Mouse (Mus musculus): ENCODE measurements at regions not wholly inside any gene's neighbourhood (a gene's known extent, or its start where the extent isn't known, plus 50 kb on each side); places are given as distances from the start of the nearest gene placed in this dataset.
A peak's percentile ranks its signal among the peaks of the same experiment; 100 is the strongest.

DNA sequence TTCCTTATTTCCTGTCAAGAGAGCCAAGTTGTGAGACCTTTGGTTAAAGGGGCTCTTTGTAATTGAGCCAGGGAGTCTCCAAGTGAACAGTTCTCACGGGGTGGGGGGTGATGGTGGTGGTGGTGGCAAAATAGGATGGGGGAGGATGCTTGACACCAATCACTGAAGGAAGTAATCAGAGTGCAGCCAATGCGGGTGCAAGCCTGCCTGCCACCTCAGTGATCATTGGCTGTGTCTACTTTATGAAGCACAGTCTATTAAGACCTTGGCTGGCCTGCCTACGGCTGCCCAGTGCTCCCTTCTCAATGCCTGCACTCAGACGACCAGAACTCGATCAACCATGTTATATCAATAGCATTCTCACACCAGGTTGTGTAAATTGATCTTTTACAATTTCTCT lies 206.0 kb upstream of the Pou3f3 start:
- 64% methylated on average over 5 of the region's 5 CpGs for WGBS
- Histone ChIP-seq H3K9ac (ENCODE audit: low read length) (no peak overlapping the region), H3K4me2 (ENCODE audit: low read depth, low read length) (no peak overlapping the region), H3K4me3 (ENCODE audit: low read length) (no peak overlapping the region), H3K27ac (ENCODE audit: low read length) (no peak overlapping the region), H3K36me3 (ENCODE audit: control insufficient read depth, insufficient read depth, low read length) (no peaks in the 10 kb centered on the region), H3K4me1 (replicated peaks; ENCODE audit: control insufficient read depth, insufficient read depth, low read length) (peaks cover 6% of the 10 kb centered on the region; the same call in 1 of the 2 replicates), H3K9me3 (ENCODE audit: control insufficient read depth, low read length) (no peaks in the 10 kb centered on the region), H3K27me3 (ENCODE audit: control insufficient read depth, insufficient read depth, low read depth, low read length) (peaks cover 8% of the 10 kb centered on the region)
- no peak for ATAC-seq (ENCODE audit: low read depth)

DNA sequence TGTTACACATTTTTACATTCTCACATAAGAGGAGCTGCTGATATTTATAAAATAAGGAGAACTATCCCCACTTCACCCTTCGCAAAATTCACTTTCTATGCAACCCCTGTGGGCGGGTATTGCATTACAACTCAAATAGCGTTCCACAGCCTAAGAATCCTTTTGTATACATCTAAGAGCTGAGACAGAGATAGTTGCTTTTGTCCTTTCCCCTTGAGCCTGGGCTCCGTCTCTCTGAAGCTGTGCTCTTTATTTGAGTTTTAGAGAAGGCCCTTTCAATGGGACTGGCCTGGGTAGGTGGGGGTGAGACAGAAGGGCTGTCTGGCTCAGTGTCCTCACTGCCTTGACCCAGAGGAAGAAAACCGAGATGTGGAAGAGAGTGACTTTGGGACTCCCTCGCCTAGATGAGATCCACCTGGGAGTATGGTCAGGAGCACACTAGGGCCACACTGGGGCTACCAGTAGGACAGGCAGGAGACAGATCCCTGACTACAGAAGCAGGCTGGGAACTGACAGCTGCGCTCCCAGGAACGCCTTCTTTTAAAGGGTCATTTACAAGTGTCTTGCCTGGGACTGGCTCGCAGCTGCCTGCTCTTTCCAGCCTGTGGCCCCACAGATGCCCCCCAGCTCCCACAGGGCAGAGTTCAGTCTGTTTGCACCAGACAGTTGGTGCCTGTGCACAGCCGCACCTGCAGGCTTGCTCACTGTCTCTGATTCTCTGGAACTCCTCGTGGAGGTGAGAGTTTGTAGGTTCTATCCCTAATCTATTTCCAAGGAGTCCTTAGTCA lies 204.5 kb upstream of the Pou3f3 start:
- Histone ChIP-seq H3K9ac (ENCODE audit: low read length) (peak overlapping the region; percentile 59), H3K9me3 (ENCODE audit: control insufficient read depth, low read length) (no peaks in the 10 kb centered on the region), H3K36me3 (ENCODE audit: control insufficient read depth, insufficient read depth, low read length) (no peaks in the 10 kb centered on the region), H3K4me3 (ENCODE audit: low read length) (peak overlapping the region; percentile 40), H3K4me1 (replicated peaks; ENCODE audit: control insufficient read depth, insufficient read depth, low read length) (peaks cover 6% of the 10 kb centered on the region; the same call in 1 of the 2 replicates), H3K27me3 (ENCODE audit: control insufficient read depth, insufficient read depth, low read depth, low read length) (peaks cover 8% of the 10 kb centered on the region), H3K4me2 (ENCODE audit: low read depth, low read length) (peak overlapping the region; percentile 64), H3K27ac (ENCODE audit: low read length) (no peak overlapping the region)
- peak; percentile 23; the same call in 1 of the 2 replicates for ATAC-seq (ENCODE audit: low read depth)
- WGBS: 17% methylated on average over 11 of the region's 11 CpGs

DNA sequence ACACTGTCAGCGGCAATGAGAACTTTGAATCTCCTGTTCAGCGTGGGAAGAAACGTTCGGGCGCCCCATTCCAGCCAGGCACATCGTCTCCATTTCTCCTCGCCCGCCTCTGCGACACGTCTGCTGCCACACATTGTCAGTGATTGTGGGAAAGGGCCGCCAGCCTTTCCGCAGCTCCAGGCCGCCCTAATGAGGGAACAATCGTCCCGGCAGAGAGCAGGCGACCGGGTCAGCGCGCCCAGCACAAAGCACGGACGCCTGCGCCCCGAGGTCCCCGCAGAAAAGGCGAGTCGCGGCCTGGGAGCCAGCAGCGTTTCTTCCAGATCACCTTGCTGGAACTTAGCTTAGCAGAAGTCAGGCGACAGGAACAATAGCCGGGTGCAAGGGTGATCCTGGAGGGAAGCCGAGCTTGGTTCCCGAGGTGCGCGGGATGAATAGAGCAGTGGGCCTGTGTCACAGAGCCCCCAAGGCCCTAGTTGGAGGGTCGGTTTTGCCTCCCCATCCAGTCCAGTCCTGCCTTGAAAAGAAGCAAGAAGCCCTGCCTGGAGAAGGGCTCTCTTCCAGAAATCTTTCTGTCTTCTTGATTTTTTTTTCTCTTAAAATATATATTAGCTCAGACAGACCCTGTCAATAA lies 203.8 kb upstream of the Pou3f3 start:
- Histone ChIP-seq H3K27ac (ENCODE audit: low read length) (no peak overlapping the region), H3K9ac (ENCODE audit: low read length) (peak overlapping the region; percentile 59), H3K27me3 (ENCODE audit: control insufficient read depth, insufficient read depth, low read depth, low read length) (peaks cover 8% of the 10 kb centered on the region), H3K4me2 (ENCODE audit: low read depth, low read length) (peak overlapping the region; percentile 64), H3K36me3 (ENCODE audit: control insufficient read depth, insufficient read depth, low read length) (no peaks in the 10 kb centered on the region), H3K9me3 (ENCODE audit: control insufficient read depth, low read length) (no peaks in the 10 kb centered on the region), H3K4me3 (ENCODE audit: low read length) (peak overlapping the region; percentile 40), H3K4me1 (replicated peaks; ENCODE audit: control insufficient read depth, insufficient read depth, low read length) (peaks cover 6% of the 10 kb centered on the region; the same call in 1 of the 2 replicates)
- WGBS: 2% methylated on average over 35 of the region's 35 CpGs
- ATAC-seq (ENCODE audit: low read depth): peak; percentile 47; the same call in 1 of the 2 replicates

DNA sequence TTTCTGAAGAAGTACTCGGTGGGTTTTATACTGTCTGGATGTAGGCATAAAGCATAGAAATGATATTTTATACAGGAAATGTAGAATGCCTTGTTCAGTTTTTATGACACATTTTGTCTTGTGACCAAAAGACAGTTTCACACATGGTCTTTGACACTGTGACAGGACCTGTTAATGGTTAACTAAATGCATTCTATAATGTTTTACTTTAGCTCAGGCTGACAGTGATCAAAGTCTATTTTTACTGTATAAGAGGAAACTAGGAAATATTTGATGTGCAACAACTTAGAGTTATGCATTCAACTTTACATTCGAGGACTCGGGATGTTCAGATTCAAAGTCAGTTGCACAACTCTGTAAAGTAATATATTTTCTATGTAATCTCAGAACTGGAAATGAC lies 199.5 kb upstream of the Pou3f3 start:
- Histone ChIP-seq H3K36me3 (ENCODE audit: control insufficient read depth, insufficient read depth, low read length) (no peaks in the 10 kb centered on the region), H3K9me3 (ENCODE audit: control insufficient read depth, low read length) (no peaks in the 10 kb centered on the region), H3K4me3 (ENCODE audit: low read length) (no peak overlapping the region), H3K27ac (ENCODE audit: low read length) (no peak overlapping the region), H3K4me2 (ENCODE audit: low read depth, low read length) (no peak overlapping the region), H3K9ac (ENCODE audit: low read length) (no peak overlapping the region), H3K4me1 (replicated peaks; ENCODE audit: control insufficient read depth, insufficient read depth, low read length) (peaks cover 6% of the 10 kb centered on the region; the same call in 1 of the 2 replicates), H3K27me3 (ENCODE audit: control insufficient read depth, insufficient read depth, low read depth, low read length) (peaks cover 6% of the 10 kb centered on the region)
- no peak for ATAC-seq (ENCODE audit: low read depth)
- 53% methylated on average over 3 of the region's 3 CpGs for WGBS

DNA sequence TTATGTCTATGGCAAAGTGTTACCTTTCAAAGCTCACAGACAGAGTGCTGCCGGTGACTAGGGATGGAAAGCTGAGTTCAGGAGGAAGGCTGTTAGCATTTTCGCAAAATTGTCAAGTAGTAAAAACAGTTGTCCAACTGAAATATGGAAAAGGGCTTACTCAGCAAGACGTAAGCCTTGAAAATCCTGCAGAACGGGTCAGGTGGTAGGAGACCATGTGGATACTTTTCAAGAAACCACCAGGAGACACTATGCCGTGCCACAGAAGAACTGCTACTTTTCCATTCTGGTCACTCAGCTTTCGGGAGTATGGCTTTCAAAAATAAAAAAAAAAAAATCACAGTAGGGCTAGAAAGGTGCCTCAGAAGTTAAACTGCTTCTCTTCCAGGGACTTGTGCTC lies 199.1 kb upstream of the Pou3f3 start:
- no peaks in the 10 kb centered on the region for H3K9me3 ChIP-seq (ENCODE audit: control insufficient read depth, low read length)
- H3K4me3 ChIP-seq (ENCODE audit: low read length): no peak overlapping the region
- peaks cover 4% of the 10 kb centered on the region; the same call in 1 of the 2 replicates for H3K4me1 ChIP-seq (replicated peaks; ENCODE audit: control insufficient read depth, insufficient read depth, low read length)
- ATAC-seq (ENCODE audit: low read depth): no peak
- peaks cover 4% of the 10 kb centered on the region for H3K27me3 ChIP-seq (ENCODE audit: control insufficient read depth, insufficient read depth, low read depth, low read length)
- no peak overlapping the region for H3K27ac ChIP-seq (ENCODE audit: low read length)
- 41% methylated on average over 6 of the region's 6 CpGs for WGBS
- no peaks in the 10 kb centered on the region for H3K36me3 ChIP-seq (ENCODE audit: control insufficient read depth, insufficient read depth, low read length)
- H3K4me2 ChIP-seq (ENCODE audit: low read depth, low read length): no peak overlapping the region
- no peak overlapping the region for H3K9ac ChIP-seq (ENCODE audit: low read length)

DNA sequence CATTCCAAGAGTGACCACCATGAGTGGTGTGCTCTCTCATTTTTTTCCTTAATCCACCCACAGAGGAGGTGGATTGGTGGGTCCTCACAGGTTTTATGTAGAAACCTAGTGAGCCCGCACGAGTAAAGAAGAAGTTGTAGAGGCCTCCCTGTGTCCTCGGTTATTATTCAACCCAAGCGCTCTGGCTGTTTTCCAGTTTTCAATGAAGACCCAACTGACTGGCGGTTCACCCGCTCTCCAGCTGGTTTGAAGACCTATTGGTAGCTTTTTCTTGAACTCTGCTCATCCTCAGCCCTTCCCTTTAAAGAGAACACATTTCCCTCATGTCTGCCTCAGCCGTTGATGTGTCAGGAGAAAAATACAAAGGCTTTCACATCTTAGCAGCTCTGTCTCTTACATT lies 196.7 kb upstream of the Pou3f3 start:
- Histone ChIP-seq H3K4me2 (ENCODE audit: low read depth, low read length) (no peak overlapping the region), H3K36me3 (ENCODE audit: control insufficient read depth, insufficient read depth, low read length) (no peaks in the 10 kb centered on the region), H3K9me3 (ENCODE audit: control insufficient read depth, low read length) (no peaks in the 10 kb centered on the region), H3K4me1 (replicated peaks; ENCODE audit: control insufficient read depth, insufficient read depth, low read length) (no peaks in the 10 kb centered on the region), H3K27ac (ENCODE audit: low read length) (no peak overlapping the region), H3K27me3 (ENCODE audit: control insufficient read depth, insufficient read depth, low read depth, low read length) (no peaks in the 10 kb centered on the region), H3K9ac (ENCODE audit: low read length) (no peak overlapping the region), H3K4me3 (ENCODE audit: low read length) (no peak overlapping the region)
- ATAC-seq (ENCODE audit: low read depth): no peak
- WGBS: 83% methylated on average over 7 of the region's 7 CpGs

DNA sequence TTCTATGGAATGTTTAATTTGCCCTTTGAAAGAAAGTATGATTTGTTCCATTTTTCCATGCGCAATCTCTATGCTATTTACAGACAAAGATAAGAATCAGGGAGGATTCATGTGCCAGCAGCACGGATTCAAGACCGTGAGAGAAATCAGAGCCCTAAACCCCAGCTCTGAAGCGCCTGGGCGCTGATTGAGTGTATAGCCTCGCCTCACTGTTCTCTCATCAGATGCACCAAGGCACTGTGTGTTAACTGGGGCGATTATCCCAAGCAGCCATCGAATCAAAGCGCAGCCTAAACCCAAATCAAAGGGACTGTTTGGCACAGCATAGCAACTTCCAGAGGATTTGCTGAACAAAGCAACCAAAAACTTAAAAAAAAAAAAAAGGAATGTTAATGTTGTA lies 191.1 kb upstream of the Pou3f3 start:
- Histone ChIP-seq H3K9me3 (ENCODE audit: control insufficient read depth, low read length) (no peaks in the 10 kb centered on the region), H3K4me2 (ENCODE audit: low read depth, low read length) (no peak overlapping the region), H3K36me3 (ENCODE audit: control insufficient read depth, insufficient read depth, low read length) (no peaks in the 10 kb centered on the region), H3K4me1 (replicated peaks; ENCODE audit: control insufficient read depth, insufficient read depth, low read length) (no peaks in the 10 kb centered on the region), H3K27me3 (ENCODE audit: control insufficient read depth, insufficient read depth, low read depth, low read length) (no peaks in the 10 kb centered on the region), H3K9ac (ENCODE audit: low read length) (no peak overlapping the region), H3K27ac (ENCODE audit: low read length) (no peak overlapping the region), H3K4me3 (ENCODE audit: low read length) (no peak overlapping the region)
- ATAC-seq (ENCODE audit: low read depth): no peak
- WGBS: 61% methylated on average over 9 of the region's 9 CpGs

DNA sequence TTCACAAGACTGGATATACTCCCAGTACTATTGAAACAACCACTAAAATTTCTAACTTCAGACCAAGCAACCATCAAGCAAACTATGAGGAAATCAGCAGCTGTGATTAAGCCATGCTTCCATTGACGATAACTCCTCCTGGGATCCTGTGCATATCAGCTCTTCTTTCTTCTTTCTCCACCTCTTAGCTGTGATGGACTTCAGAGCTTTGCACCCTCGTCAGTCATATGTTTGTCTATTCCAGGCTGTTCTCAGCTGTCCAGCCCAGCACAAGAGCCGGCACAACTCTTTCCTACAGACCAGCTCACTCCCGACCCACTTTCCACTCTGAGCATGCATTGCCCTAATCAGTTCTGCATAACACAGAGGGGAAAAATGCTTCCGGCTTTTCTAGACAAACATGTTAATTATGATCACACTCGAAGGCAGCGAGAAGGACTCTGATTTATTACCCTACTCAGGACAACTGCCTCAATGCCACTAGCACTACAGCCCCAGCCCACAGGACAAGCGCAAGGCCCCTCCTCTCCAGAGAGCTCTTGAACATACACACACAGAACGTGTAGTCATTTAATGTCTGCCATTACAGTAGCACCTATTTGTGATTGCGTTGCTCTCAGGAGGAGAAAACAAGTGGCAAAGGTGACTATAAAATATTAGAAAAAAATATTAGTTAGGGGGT lies 190.4 kb upstream of the Pou3f3 start:
- ATAC-seq (ENCODE audit: low read depth): no peak
- no peaks in the 10 kb centered on the region for H3K36me3 ChIP-seq (ENCODE audit: control insufficient read depth, insufficient read depth, low read length)
- no peak overlapping the region for H3K9ac ChIP-seq (ENCODE audit: low read length)
- WGBS: 63% methylated on average over 10 of the region's 10 CpGs
- no peak overlapping the region for H3K27ac ChIP-seq (ENCODE audit: low read length)
- H3K9me3 ChIP-seq (ENCODE audit: control insufficient read depth, low read length): no peaks in the 10 kb centered on the region
- no peaks in the 10 kb centered on the region for H3K4me1 ChIP-seq (replicated peaks; ENCODE audit: control insufficient read depth, insufficient read depth, low read length)
- no peaks in the 10 kb centered on the region for H3K27me3 ChIP-seq (ENCODE audit: control insufficient read depth, insufficient read depth, low read depth, low read length)
- no peak overlapping the region for H3K4me2 ChIP-seq (ENCODE audit: low read depth, low read length)
- H3K4me3 ChIP-seq (ENCODE audit: low read length): no peak overlapping the region

DNA sequence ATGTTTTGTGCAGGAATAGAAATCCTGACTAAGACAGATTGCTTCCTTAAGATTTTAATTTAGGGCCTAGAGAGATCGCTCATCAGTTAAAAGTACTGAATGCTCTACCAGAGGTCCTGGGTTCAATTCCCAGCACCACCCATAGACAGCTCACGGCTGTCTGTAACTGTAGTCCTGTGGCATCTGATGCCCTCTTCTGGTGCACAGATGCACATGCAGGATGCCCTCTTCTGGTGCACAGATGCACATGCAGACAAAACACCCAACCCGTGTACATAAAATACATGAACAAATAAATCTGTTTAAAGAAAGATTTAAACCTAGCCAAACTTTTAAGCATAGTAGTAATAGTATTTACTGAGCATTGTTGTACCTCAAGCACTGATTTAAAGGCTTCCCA lies 181.2 kb upstream of the Pou3f3 start:
- no peak overlapping the region for H3K9ac ChIP-seq (ENCODE audit: low read length)
- H3K4me3 ChIP-seq (ENCODE audit: low read length): no peak overlapping the region
- H3K9me3 ChIP-seq (ENCODE audit: control insufficient read depth, low read length): 0 out of 2 replicates have a peak, but pooled peaks cover 2% of the 10 kb centered on the region
- WGBS: 89% methylated on average over 3 of the region's 3 CpGs
- no peak for ATAC-seq (ENCODE audit: low read depth)
- no peaks in the 10 kb centered on the region for H3K36me3 ChIP-seq (ENCODE audit: control insufficient read depth, insufficient read depth, low read length)
- H3K4me2 ChIP-seq (ENCODE audit: low read depth, low read length): no peak overlapping the region
- no peaks in the 10 kb centered on the region for H3K27me3 ChIP-seq (ENCODE audit: control insufficient read depth, insufficient read depth, low read depth, low read length)
- no peak overlapping the region for H3K27ac ChIP-seq (ENCODE audit: low read length)
- no peaks in the 10 kb centered on the region for H3K4me1 ChIP-seq (replicated peaks; ENCODE audit: control insufficient read depth, insufficient read depth, low read length)
